Mouse (Mus musculus) liver, adult 2 months (tissue): ENCODE results near the gene Vmn2r77. TPM values are rescaled to one million over a fixed set of nuclear protein-coding genes. Genes with fewer than 3 reads are reported as not detected.
"Not testable (repeated sequence)": the region's sequence is repeated elsewhere in the genome, so short reads cannot be mapped to it uniquely, and the experiment has no call there.

ENCODE experiments used
- DNase-seq: peaks from one replicate; pipeline ENCODE4 v3.0.0-alpha.2; 2011; ENCODE audit warnings: low read depth, low spot score; ENCODE audit errors: extremely low read depth
- H3K27ac ChIP-seq: fragments of 200-500 bp; replicated peaks from 2 replicates; pipeline ENCODE4 v1.5.1; 2012; ENCODE audit warnings: low read depth, mild to moderate bottlenecking, control low read depth, inconsistent platforms, low read length; ENCODE audit not compliant: insufficient read depth
- H3K27me3 ChIP-seq: fragments of 200-500 bp; 2 replicates; pipeline ENCODE4 v1.6.1; 2012; ENCODE audit warnings: mild to moderate bottlenecking, moderate library complexity, low read length, inconsistent platforms; ENCODE audit not compliant: control insufficient read depth, insufficient read depth
- H3K36me3 ChIP-seq: fragments of 200-500 bp; 2 replicates; pipeline ENCODE4 v1.6.1; 2012; ENCODE audit warnings: low read length, inconsistent platforms; ENCODE audit not compliant: control insufficient read depth, insufficient read depth
- H3K4me1 ChIP-seq: fragments of 200-500 bp; 2 replicates; pipeline ENCODE4 v1.6.1; 2011; ENCODE audit warnings: low read length; ENCODE audit not compliant: control insufficient read depth, insufficient read depth
- H3K4me3 ChIP-seq: fragments of 200-500 bp; 2 replicates; pipeline ENCODE4 v1.5.1; 2011; ENCODE audit warnings: low read depth, mild to moderate bottlenecking, control low read depth, low read length, moderate library complexity; ENCODE audit not compliant: insufficient read depth
- H3K79me2 ChIP-seq: fragments of 200-500 bp; 2 replicates; pipeline ENCODE4 v1.6.1; 2012; ENCODE audit warnings: inconsistent platforms, mild to moderate bottlenecking, low read length, moderate library complexity; ENCODE audit not compliant: control insufficient read depth, insufficient read depth
- H3K9ac ChIP-seq: fragments of 200-500 bp; 2 replicates; pipeline ENCODE4 v1.6.1; 2012; ENCODE audit warnings: low read depth, mild to moderate bottlenecking, control low read depth, inconsistent platforms, low read length
- CTCF ChIP-seq: fragments of 200-500 bp; IDR thresholded peaks from 2 replicates; pipeline ENCODE4 v1.5.1; 2011; ENCODE audit warnings: low read depth, low read length, control low read depth
- POLR2A ChIP-seq: fragments of 200-500 bp; IDR thresholded peaks from 2 replicates; pipeline ENCODE4 v1.6.1; 2011; ENCODE audit warnings: low read length, control low read depth; ENCODE audit not compliant: insufficient read depth; ENCODE audit errors: extremely low read depth
- WGBS: fragments of 180-500 bp; shearing (Covaris S2); methylation state at CpG from one replicate; pipeline ENCODE4 v1.1.7; 2018; 5-methylcytosine and 5-hydroxymethylcytosine counted together
- polyA plus RNA-seq: library from polyadenylated mRNA; depleted of rRNA; stranded (reverse); fragments of >200 nt; gene quantifications from 2 replicates; pipeline ENCODE4 v1.2.3, GENCODE M21; 2012; rRNA removed
- total RNA-seq: library from RNA; depleted of rRNA; stranded (reverse); fragments of >200 nt; gene quantifications from 2 replicates; pipeline ENCODE4 v1.2.3, GENCODE M21; 2014; rRNA removed

The Vmn2r77 gene
- total RNA-seq (not detected in 2 replicates), polyA plus RNA-seq (not detected in 2 replicates)

DNA sequence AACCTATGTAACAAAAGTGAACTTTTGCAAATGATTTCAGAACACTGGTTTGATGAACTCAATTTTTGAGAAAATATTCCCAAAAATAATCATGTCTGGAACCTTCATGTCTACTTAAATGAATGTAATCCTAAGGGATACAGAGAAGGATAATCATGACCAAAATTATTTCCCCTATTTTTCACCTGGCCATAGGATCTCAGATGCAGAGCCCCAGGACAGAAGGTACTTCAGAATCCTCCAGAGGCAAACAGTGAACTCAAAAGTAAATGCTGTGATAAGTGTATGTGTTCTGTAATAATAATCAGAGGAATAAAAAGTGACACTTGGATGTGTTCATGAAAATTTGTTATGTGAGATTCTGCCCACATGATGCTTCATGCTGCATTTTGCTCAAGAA lies at the start of gene Vmn2r77:
Gene Vmn2r77, plus strand, starts transcription at position 301 of the 400 bp plus-strand sequence.
- no peaks in the 10 kb centered on the region for H3K4me1 ChIP-seq
- no peak within 1 kb of the TSS for H3K27ac ChIP-seq
- DNase-seq: no peak
- no peaks in the 10 kb centered on the region for H3K27me3 ChIP-seq
- no peak within 1 kb of the TSS for H3K9ac ChIP-seq
- H3K79me2 ChIP-seq: no peaks in the 10 kb centered on the region
- H3K36me3 ChIP-seq: no peaks in the 10 kb centered on the region
- no peak within 1 kb of the TSS for H3K4me3 ChIP-seq
- no peak for TF ChIP-seq POLR2A
- no peak for TF ChIP-seq CTCF

DNA sequence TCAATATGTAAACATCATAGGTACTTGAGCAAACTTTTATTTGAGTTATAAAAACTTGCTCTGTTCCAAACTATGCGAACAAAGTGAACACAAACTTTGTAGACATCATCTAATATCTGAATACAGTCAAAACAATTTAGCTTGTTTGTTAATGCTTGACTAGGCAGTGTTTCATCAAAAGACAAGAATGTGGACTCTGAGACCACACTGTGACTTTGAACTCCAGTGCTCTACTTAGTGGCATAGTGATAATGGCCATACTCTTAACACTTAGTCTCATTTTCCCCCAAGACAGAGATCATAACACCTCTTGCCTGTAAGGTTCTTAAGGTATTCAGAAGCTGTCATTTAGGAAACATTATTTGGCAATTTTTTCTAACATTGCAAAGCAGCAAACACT lies 34.1 kb upstream of the Vmn2r77 start:
- WGBS: 61% methylated on average over 1 of the region's 1 CpGs
- no peak overlapping the region for H3K27ac ChIP-seq
- no peaks in the 10 kb centered on the region for H3K79me2 ChIP-seq
- no peaks in the 10 kb centered on the region for H3K4me1 ChIP-seq
- H3K4me3 ChIP-seq: no peak overlapping the region
- no peak overlapping the region for H3K9ac ChIP-seq
- no peak for TF ChIP-seq CTCF
- no peak for TF ChIP-seq POLR2A
- no peaks in the 10 kb centered on the region for H3K27me3 ChIP-seq
- H3K36me3 ChIP-seq: no peaks in the 10 kb centered on the region
- peak; percentile 6 for DNase-seq

DNA sequence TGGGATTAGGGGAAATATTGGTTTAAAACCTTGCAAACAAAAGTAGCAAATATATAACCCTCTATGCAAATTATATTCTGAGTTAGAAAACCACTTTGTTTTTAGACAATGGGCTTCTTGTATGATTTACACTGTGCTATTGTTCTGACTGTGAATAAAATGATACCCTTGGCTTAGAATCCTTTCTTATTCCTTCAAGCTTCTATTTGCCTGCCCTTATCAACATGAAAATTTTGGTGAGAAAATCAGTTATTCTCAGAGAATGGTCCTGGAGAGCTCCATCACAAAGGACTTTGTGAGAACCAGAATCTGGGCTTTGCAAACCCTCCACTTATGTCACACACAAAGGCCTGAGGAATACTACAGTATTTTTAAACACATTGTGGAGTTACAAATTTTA lies 30.2 kb upstream of the Vmn2r77 start:
- Histone ChIP-seq H3K27ac (no peak overlapping the region), H3K36me3 (no peaks in the 10 kb centered on the region), H3K4me3 (no peak overlapping the region), H3K27me3 (no peaks in the 10 kb centered on the region; the same call in 1 of the 2 replicates), H3K79me2 (no peaks in the 10 kb centered on the region), H3K9ac (no peak overlapping the region), H3K4me1 (no peaks in the 10 kb centered on the region)
- TF ChIP-seq POLR2A (no peak), CTCF (no peak)
- no peak for DNase-seq

DNA sequence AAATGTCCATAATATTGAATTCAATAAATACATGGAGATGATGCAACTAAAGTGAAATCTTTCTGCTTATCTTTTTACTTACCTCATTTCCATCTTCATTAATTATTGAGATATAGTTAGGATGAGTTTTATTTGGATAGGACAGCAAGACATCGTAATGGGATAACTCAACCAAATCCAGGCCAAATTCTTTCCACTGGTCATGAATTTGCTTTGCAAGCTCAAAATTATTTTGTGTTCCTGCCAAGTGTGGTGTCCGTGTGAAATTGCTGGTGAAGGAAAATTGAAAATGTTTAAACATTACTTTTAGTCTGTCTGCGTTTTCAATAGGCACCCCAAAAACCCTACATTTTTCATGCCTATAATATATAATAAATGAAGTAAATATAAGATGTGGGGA lies 23.2 kb upstream of the Vmn2r77 start:
- Histone ChIP-seq H3K27me3 (no peaks in the 10 kb centered on the region), H3K79me2 (no peaks in the 10 kb centered on the region), H3K36me3 (no peaks in the 10 kb centered on the region), H3K27ac (no peak overlapping the region), H3K9ac (no peak overlapping the region), H3K4me1 (no peaks in the 10 kb centered on the region), H3K4me3 (no peak overlapping the region)
- TF ChIP-seq POLR2A (no peak), CTCF (no peak)
- no peak for DNase-seq
- 78% methylated on average over 3 of the region's 3 CpGs for WGBS

DNA sequence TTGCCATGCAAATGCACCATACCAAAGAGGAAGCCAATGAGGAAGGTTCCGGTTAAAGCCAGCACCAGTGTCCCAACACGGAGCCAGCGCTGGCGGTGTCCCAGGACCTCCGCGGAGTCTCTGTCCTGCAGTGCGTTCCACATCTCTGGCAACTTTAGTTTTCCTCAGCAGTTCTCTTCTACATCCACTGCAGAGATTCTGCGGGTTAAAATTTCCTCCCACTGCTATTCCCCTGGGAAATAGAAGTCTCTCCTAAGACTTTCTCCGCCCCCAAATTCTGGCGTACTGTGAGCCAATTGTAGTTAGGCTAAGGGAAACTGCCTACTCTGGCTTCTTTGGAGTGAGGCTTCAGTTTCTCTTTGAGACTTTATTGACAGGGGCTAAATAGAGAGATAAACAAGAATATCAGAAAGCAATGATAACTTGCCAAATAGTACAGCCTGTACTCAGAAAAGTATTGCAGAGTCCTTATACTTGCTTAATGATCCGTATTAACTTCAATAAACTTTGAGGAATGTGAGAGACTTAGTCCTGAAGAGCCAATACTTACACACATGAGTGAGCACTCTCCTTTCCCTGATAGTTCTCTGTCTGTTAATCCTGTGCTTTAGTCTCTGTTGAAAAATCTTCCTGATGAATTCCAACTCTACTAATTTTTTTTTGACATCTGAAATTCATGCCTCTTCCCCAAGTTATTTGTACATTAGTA lies 19.1 kb upstream of the Vmn2r77 start, which contains the start of gene Folh1:
Gene Folh1, minus strand, starts transcription at position 327 of the 709 bp plus-strand sequence.
- Histone ChIP-seq H3K4me1 (no peaks in the 10 kb centered on the region), H3K36me3 (no peaks in the 10 kb centered on the region), H3K27me3 (no peaks in the 10 kb centered on the region), H3K79me2 (no peaks in the 10 kb centered on the region), H3K4me3 (no peak within 1 kb of the TSS), H3K27ac (no peak within 1 kb of the TSS), H3K9ac (no peak within 1 kb of the TSS)
- 8% methylated on average over 11 of the region's 11 CpGs for WGBS
- peak; percentile 6 for DNase-seq
- no peak for TF ChIP-seq CTCF
- TF ChIP-seq POLR2A: no peak

DNA sequence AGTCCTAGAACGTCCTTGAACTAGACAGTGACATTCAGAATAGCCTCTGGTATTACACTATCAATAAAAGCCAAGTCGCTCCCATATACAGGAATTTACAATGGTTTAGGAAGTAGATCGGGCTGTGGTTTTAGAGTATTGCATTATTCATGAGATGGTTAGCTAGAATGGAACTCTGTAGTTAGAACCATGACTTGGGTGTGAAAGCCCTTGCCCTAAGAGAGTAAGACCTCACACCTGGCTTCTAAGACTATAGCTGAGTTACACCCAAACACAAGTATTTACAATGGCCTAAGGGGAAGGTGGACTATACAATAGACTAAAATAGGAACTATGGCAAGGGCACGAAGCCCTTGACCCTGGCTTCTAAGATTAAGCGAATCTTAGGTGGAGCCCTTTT lies 20.4 kb downstream of the Vmn2r77 start:
- not testable (repeated sequence) for H3K27me3 ChIP-seq, H3K4me1 ChIP-seq, H3K36me3 ChIP-seq, H3K9ac ChIP-seq, H3K79me2 ChIP-seq, H3K4me3 ChIP-seq, DNase-seq, H3K27ac ChIP-seq
- WGBS: 84% methylated on average over 5 of the region's 5 CpGs

DNA sequence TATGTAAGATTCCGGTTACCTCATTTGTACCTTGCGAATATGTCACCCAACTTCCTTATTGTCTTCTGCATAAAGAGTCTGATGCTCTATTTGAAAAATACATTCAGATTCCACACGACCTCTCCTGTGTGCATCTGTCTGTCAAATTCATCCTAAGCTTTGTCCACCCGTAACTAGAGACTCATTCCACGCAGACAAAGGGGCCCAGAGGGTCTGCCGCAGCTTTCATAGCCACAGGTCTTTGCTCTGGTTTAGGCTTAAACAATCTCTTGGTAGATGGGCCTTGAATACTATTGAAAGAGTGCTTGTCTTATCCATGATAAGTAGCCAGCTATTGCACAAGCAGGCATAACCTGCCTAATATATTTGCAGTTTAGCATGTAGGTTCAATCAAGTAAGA lies 20.9 kb downstream of the Vmn2r77 start:
- not testable (repeated sequence) for H3K79me2 ChIP-seq, H3K9ac ChIP-seq, H3K4me1 ChIP-seq, H3K36me3 ChIP-seq, DNase-seq, H3K27ac ChIP-seq, H3K27me3 ChIP-seq, H3K4me3 ChIP-seq
- WGBS: 80% methylated on average over 6 of the region's 6 CpGs
